Mouse (Mus musculus) heart, embryonic 15.5 days (tissue): ENCODE results near the gene Tmem107. TPM values are rescaled to one million over a fixed set of nuclear protein-coding genes. Genes with fewer than 3 reads are reported as not detected.

Source experiments
- ATAC-seq: fragments of 200-750 bp; cut with Nextera tagmentation; replicated peaks from 2 replicates; pipeline ENCODE4 v1.8.0; 2017; ENCODE audit warnings: low read depth, moderate TSS enrichment; ENCODE audit not compliant: insufficient number of reproducible peaks, insufficient read depth, low FRiP score
- H3K27ac ChIP-seq: fragments of 300-500 bp; sonication (generic); 2 replicates; pipeline ENCODE4 v1.5.1; 2015; ENCODE audit warnings: mild to moderate bottlenecking, inconsistent platforms
- H3K27me3 ChIP-seq: fragments of 300-500 bp; sonication (generic); 2 replicates; pipeline ENCODE4 v1.6.1; 2015; ENCODE audit warnings: inconsistent platforms
- H3K36me3 ChIP-seq: fragments of 300-500 bp; sonication (generic); 2 replicates; pipeline ENCODE4 v1.6.1; 2015; ENCODE audit warnings: mild to moderate bottlenecking, inconsistent platforms
- H3K4me1 ChIP-seq: fragments of 300-500 bp; sonication (generic); replicated peaks from 2 replicates; pipeline ENCODE4 v1.6.1; 2015; ENCODE audit warnings: inconsistent platforms
- H3K4me2 ChIP-seq: fragments of 300-500 bp; sonication (generic); 2 replicates; pipeline ENCODE4 v1.6.1; 2015; ENCODE audit warnings: inconsistent platforms, mild to moderate bottlenecking, moderate library complexity
- H3K4me3 ChIP-seq: fragments of 300-500 bp; sonication (generic); 2 replicates; pipeline ENCODE4 v1.5.1; 2015; ENCODE audit warnings: mild to moderate bottlenecking, inconsistent platforms
- H3K9ac ChIP-seq: fragments of 300-500 bp; sonication (generic); 2 replicates; pipeline ENCODE4 v1.6.1; 2015; ENCODE audit warnings: mild to moderate bottlenecking, inconsistent platforms
- H3K9me3 ChIP-seq: fragments of 300-500 bp; sonication (generic); replicated peaks from 2 replicates; pipeline ENCODE4 v1.6.1; 2016; ENCODE audit warnings: inconsistent platforms
- WGBS: fragments of 180-500 bp; shearing (Covaris S2); methylation state at CpG from one replicate; pipeline ENCODE4 v1.1.7; 2015; ENCODE audit warnings: mixed read lengths; 5-methylcytosine and 5-hydroxymethylcytosine counted together
- polyA plus RNA-seq: library from polyadenylated mRNA; unstranded; fragments of >200 nt; fragmentation: Nextera tagmentation; extraction: Ambion mirVana; gene quantifications from 2 replicates; pipeline ENCODE4 v1.2.1, GENCODE M21; 2015

Gene Tmem107
- polyA plus RNA-seq, 1 experiment from 2014 or later: 40.9 TPM

GRCm38 (mm10) chr11:69103531-69104435 lies 33.2 kb downstream of the Tmem107 start:
- Histone ChIP-seq H3K4me2 (no peak overlapping the region), H3K27me3 (no peaks in the 10 kb centered on the region), H3K27ac (no peak overlapping the region), H3K4me1 (peaks cover 23% of the 10 kb centered on the region), H3K4me3 (no peak overlapping the region), H3K9ac (no peak overlapping the region), H3K36me3 (peaks cover 85% of the 10 kb centered on the region), H3K9me3 (no peaks in the 10 kb centered on the region)
- no peak for ATAC-seq
- WGBS: 89% methylated on average over 15 of the region's 15 CpGs

DNA sequence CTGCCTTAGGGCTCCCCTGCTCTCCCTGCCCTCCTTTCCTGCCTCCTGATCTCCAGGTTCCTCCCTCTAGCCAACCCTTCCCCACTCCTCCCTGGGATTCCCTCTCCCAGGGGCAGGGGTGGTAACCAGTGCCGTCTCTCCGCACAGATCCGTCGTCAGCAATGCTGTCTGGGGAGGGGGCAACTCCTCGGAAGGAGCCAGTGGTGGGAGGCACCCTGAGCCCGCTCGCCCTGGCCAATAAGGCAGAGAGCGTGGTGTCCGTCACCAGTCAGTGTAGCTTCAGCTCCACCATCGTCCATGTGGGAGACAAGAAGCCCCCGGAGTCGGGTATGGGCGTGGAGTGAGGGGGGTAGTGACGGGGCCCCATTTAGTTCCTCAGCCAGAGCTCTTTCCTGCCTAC lies 33.9 kb downstream of the Tmem107 start:
- no peak overlapping the region for H3K9ac ChIP-seq
- ATAC-seq: no peak
- 85% methylated on average over 14 of the region's 14 CpGs for WGBS
- H3K4me3 ChIP-seq: no peak overlapping the region
- peaks cover 20% of the 10 kb centered on the region for H3K4me1 ChIP-seq
- no peaks in the 10 kb centered on the region for H3K9me3 ChIP-seq
- H3K27ac ChIP-seq: no peak overlapping the region
- H3K27me3 ChIP-seq: no peaks in the 10 kb centered on the region
- H3K4me2 ChIP-seq: no peak overlapping the region
- H3K36me3 ChIP-seq: peaks cover 92% of the 10 kb centered on the region

GRCm38 (mm10) chr11:69105227-69105626 lies 34.6 kb downstream of the Tmem107 start:
- Histone ChIP-seq H3K36me3 (peaks cover 94% of the 10 kb centered on the region), H3K4me2 (no peak overlapping the region), H3K27ac (no peak overlapping the region), H3K9me3 (no peaks in the 10 kb centered on the region), H3K4me1 (peaks cover 21% of the 10 kb centered on the region), H3K27me3 (no peaks in the 10 kb centered on the region), H3K9ac (no peak overlapping the region), H3K4me3 (no peak overlapping the region)
- WGBS: 86% methylated on average over 6 of the region's 6 CpGs
- ATAC-seq: no peak

GRCm38 (mm10) chr11:69105796-69106195 lies 35.2 kb downstream of the Tmem107 start:
- no peaks in the 10 kb centered on the region for H3K27me3 ChIP-seq
- H3K9me3 ChIP-seq: no peaks in the 10 kb centered on the region
- H3K36me3 ChIP-seq: peaks cover 88% of the 10 kb centered on the region
- ATAC-seq: no peak
- no peak overlapping the region for H3K4me3 ChIP-seq
- H3K4me2 ChIP-seq: no peak overlapping the region
- no peak overlapping the region for H3K9ac ChIP-seq
- WGBS: 84% methylated on average over 2 of the region's 2 CpGs
- H3K27ac ChIP-seq: no peak overlapping the region
- peaks cover 20% of the 10 kb centered on the region for H3K4me1 ChIP-seq

GRCm38 (mm10) chr11:69106299-69106698 lies 35.7 kb downstream of the Tmem107 start:
- no peaks in the 10 kb centered on the region for H3K9me3 ChIP-seq
- H3K4me2 ChIP-seq: no peak overlapping the region
- no peak overlapping the region for H3K27ac ChIP-seq
- H3K36me3 ChIP-seq: peaks cover 83% of the 10 kb centered on the region
- H3K4me3 ChIP-seq: no peak overlapping the region
- H3K4me1 ChIP-seq: peaks cover 19% of the 10 kb centered on the region
- no peak for ATAC-seq
- no peaks in the 10 kb centered on the region for H3K27me3 ChIP-seq
- H3K9ac ChIP-seq: no peak overlapping the region
- WGBS: 89% methylated on average over 11 of the region's 11 CpGs

- ATAC-seq: no peak
- Histone ChIP-seq H3K4me2 (no peak overlapping the region), H3K27me3 (no peaks in the 10 kb centered on the region), H3K27ac (no peak overlapping the region), H3K4me1 (peaks cover 24% of the 10 kb centered on the region), H3K4me3 (no peak overlapping the region), H3K9ac (no peak overlapping the region), H3K9me3 (no peaks in the 10 kb centered on the region), H3K36me3 (peaks cover 78% of the 10 kb centered on the region)
- whole genome bisulfite sequencing: 89% methylated on average over 11 of the region's 11 CpGs
These were observed 36.2 kb downstream of the Tmem107 start for GRCm38 (mm10) chr11:69106842-69107241.

DNA sequence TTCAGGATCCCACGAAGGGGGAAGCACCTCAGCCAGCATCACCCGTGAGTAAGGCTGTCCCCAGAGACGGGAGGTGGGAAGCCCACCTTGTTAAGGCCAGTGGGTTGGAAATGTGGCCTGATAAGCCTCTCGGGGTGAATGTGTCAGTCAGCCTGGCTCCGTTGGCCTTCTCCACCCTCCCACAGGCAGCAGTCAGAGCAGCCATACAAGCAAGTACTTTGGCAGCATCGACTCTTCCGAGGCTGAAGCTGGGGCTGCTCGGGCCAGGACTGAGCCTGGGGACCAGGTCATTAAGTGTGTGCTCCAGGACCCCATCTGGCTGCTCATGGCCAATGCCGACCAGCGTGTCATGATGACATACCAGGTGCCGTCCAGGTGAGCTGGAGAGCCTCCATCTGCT lies 37.1 kb downstream of the Tmem107 start:
- Histone ChIP-seq H3K4me2 (no peak overlapping the region), H3K36me3 (peaks cover 70% of the 10 kb centered on the region), H3K27me3 (no peaks in the 10 kb centered on the region), H3K9ac (no peak overlapping the region), H3K4me3 (no peak overlapping the region), H3K27ac (no peak overlapping the region), H3K9me3 (no peaks in the 10 kb centered on the region), H3K4me1 (peaks cover 30% of the 10 kb centered on the region)
- ATAC-seq: no peak
- WGBS: 84% methylated on average over 11 of the region's 11 CpGs

DNA sequence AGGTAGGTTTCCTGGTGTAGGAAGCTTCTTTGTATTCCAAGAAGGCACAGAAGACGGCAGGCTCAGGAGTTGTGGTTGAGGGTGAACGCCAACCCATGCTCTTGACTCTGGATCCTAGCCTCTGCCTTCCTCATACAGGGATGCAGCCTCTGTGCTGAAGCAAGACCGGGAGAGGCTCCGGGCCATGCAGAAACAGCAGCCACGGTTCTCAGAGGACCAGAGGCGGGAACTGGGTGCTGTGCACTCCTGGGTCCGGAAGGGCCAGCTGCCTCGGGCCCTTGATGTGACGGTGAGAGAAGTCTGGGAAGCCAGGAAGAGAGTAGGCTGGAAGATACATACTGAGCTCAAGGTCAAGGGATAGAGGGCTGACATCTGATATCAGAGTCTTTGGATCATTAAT lies 37.6 kb downstream of the Tmem107 start:
- 91% methylated on average over 9 of the region's 9 CpGs for WGBS
- ATAC-seq: no peak
- Histone ChIP-seq H3K27me3 (no peaks in the 10 kb centered on the region), H3K9me3 (no peaks in the 10 kb centered on the region), H3K4me2 (no peak overlapping the region), H3K27ac (no peak overlapping the region), H3K36me3 (peaks cover 64% of the 10 kb centered on the region), H3K9ac (no peak overlapping the region), H3K4me3 (no peak overlapping the region), H3K4me1 (peaks cover 30% of the 10 kb centered on the region)

DNA sequence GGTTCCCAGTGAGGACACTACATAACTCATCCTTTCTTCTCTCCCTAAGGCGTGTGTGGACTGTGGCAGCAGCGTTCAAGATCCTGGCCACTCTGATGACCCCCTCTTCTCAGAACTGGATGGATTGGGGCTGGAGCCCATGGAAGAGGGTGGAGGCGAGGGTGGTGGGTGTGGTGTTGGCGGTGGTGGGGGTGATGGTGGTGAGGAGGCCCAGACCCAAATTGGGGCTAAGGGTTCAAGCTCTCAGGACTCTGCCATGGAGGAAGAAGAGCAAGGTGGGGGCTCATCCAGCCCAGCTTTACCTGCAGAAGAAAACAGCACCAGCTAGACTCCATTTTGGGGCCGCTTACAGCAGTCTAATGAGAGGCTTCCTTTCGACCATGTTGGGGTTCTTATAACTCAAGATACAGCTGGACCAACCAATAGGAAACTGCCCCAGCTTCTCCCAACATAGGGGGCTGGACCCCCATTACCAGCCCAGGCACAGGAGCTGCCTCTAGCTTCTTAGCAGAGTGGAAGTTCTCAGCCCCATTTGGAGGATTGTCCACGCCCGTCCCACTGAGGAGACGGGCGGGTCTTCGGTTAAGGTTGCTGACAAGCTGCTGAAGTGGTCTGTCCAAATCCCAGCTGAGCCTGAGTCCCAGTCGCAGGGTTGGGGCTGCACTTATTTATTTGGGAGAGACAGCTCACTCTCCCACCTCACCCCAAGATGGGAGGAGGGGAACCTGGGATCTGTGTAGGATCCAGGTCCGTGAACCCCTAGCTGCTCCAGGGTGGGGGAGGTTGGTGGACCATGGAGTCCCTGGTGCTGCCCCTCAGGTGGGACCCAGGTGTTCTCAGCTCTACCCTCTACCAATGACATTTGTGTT lies 38.7 kb downstream of the Tmem107 start:
- Histone ChIP-seq H3K9me3 (no peaks in the 10 kb centered on the region), H3K4me2 (no peak overlapping the region), H3K9ac (no peak overlapping the region), H3K36me3 (peaks cover 54% of the 10 kb centered on the region), H3K27ac (no peak overlapping the region), H3K4me3 (no peak overlapping the region), H3K27me3 (no peaks in the 10 kb centered on the region), H3K4me1 (peaks cover 30% of the 10 kb centered on the region)
- WGBS: 81% methylated on average over 13 of the region's 13 CpGs
- no peak for ATAC-seq

GRCm38 (mm10) chr11:69110319-69111046 lies 39.9 kb downstream of the Tmem107 start:
- no peaks in the 10 kb centered on the region for H3K9me3 ChIP-seq
- peaks cover 42% of the 10 kb centered on the region for H3K36me3 ChIP-seq
- peak overlapping the region; percentile 58 for H3K4me3 ChIP-seq
- H3K4me2 ChIP-seq: peak overlapping the region; percentile 68
- peak overlapping the region; percentile 74 for H3K27ac ChIP-seq
- peaks cover 30% of the 10 kb centered on the region for H3K4me1 ChIP-seq
- 0 out of 2 replicates have a peak, but pooled peaks have one; percentile 33 for ATAC-seq
- 2% methylated on average over 30 of the region's 30 CpGs for WGBS
- H3K9ac ChIP-seq: peak overlapping the region; percentile 52
- no peaks in the 10 kb centered on the region for H3K27me3 ChIP-seq
